Mouse (Mus musculus): ENCODE data around the gene Ddhd1.

Ddhd1 gene

GRCm38 (mm10) chr14:45657641-45658611, at the start of gene Ddhd1:
Ddhd1 (minus strand) TSS chr14:45658143.
- peak; percentile 75 for DNase-seq (ENCODE audit: low read depth, low spot score)

DNA sequence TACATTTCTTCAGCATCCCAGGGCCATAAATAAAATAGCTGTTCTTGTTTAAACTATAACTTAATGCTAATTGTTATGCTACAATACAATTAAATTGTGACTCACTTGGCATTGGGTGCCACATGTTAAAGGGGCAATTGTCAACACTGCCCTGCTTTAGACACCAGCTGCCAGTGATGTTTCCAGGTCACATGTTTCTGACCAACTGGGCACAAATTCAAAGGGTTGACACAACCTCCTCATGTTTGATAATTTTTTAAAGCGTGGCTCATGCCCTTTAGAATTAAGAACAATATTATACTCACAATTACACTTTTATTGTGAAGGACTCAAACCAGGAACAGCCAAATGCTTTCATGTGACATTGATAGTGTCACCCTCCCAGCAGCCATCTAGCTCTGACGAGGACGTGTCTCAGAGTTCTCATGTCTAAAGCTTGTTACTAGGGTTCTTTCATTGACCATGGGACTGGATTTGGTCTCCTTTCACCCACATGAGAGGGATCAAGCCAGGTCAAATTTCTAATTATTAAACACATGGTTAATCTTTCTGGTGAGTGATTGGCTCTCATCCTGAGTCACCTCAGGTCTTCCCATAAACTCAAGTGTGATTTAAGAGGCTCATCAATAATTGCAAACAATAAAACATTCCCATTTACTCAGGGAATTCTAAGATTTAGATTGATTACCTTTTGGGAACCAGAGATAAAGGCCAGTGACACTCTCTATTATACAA, 49.4 kb upstream of the Ddhd1 start:
- DNase-seq (ENCODE audit: low read depth, low spot score) = no peak

GRCm38 (mm10) chr14:45700031-45700572, 42.2 kb upstream of the Ddhd1 start:
- DNase-seq (ENCODE audit: low read depth, low spot score) = no peak

GRCm38 (mm10) chr14:45698867-45699266, 40.9 kb upstream of the Ddhd1 start:
- no peak for DNase-seq (ENCODE audit: low read depth, low spot score)

GRCm38 (mm10) chr14:45696098-45696497, 38.2 kb upstream of the Ddhd1 start:
- DNase-seq (ENCODE audit: low read depth, low spot score) = no peak

- no peak for DNase-seq (ENCODE audit: low read depth, low spot score)
Measured at GRCm38 (mm10) chr14:45693891-45694290, 35.9 kb upstream of the Ddhd1 start.

GRCm38 (mm10) chr14:45690520-45691246, 32.7 kb upstream of the Ddhd1 start:
- DNase-seq (ENCODE audit: low read depth, low spot score) = peak; percentile 52

DNA sequence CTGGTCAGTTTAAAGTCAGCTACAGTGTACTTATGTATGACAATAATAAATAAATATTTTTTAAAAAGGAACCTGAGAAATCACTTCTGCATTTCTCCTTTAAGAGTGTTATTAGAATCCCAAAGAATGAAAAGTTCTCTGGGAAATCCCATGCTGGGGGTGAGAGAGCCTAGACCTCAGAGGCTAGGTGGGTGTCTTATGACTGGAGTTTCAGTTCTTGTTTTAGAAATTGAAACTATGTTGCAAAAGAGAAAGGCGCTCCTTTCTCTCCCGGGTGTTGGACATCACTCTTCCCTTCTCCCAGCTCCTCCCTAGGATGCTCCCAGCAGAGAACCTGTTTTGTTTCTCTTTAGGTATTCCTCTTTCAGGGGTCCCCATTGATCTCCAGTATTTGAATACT, 27.4 kb upstream of the Ddhd1 start:
- no peak for DNase-seq (ENCODE audit: low read depth, low spot score)

DNA sequence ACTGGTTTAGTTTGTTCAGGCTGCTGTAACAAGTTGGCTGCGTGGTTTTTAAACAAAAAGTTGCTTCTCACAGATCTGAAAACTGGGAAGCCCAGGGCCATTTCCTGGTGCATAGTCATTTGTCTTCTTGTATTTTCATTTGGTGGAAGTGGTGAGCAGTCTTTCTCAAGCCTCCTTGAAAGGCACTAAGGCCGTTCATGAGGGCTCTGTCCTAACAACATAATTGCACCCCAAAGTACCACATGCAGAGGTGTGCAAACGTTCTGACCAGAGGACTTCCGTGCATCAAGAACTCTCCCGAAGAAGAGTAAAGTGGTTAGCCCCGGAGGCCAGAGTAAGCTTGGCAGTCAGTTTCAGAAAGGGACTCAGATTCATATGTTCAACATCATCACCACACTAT, 18.8 kb upstream of the Ddhd1 start:
- no peak for DNase-seq (ENCODE audit: low read depth, low spot score)

GRCm38 (mm10) chr14:45668325-45668724, 10.4 kb upstream of the Ddhd1 start:
- no peak for DNase-seq (ENCODE audit: low read depth, low spot score)

DNA sequence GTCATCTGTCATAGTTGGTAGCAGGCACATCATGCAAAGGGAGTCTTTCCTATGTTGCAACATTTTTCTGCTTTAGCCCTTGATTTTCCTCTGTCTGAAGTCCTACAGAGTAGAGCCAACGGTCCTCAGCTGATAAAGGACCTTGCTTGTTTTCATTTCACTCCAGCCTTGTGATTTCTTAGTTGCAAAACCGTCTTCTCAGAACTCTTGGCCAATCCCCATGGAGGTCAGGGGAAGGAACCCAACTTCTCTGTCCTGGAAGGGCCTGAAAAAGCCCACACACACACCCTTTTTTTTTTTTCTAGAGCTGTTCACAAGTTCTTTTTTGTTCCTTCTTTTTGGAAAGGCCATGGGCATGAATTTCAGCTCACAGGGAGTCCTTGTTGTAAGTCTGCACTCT, 9.3 kb upstream of the Ddhd1 start:
- no peak for DNase-seq (ENCODE audit: low read depth, low spot score)

DNA sequence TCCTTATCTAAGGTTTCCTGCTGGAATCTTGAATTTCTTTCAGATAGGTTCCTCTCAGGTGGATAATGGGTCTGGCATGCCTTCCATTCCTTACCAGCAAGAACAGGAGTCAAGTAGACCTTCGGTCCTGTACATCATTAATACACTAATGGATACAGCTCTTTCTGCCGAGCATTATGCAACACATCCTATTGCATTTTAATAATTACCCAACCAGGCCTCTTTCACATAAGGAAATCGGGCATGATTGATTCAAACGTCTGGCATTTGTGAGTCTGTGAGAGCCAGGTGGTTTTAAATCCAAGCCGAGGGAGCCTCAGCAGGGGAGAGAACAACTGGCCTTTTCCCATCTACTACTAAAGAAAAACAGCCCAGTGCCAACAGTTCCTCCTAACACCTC, 3.6 kb upstream of the Ddhd1 start:
- DNase-seq (ENCODE audit: low read depth, low spot score) = no peak

DNA sequence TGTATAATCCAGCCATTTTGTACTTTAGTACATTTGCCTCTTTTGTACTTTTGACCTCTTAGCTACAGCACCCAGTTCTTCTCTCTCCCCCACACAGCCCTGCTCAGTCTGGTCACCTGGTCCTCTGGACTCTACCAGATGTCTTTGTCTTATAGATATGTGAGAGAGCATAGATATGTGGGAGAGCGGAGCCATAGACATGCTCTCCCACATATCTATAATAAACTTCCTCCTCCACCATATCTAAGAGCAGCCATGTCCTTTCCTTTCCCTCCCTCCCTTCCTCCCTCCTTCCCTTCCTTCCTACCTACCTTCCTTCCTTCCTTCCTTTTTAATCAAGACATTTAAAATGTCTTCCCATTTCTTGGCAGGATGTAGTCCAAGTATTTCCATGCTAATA, 2.4 kb upstream of the Ddhd1 start:
- DNase-seq (ENCODE audit: low read depth, low spot score) = no peak

DNA sequence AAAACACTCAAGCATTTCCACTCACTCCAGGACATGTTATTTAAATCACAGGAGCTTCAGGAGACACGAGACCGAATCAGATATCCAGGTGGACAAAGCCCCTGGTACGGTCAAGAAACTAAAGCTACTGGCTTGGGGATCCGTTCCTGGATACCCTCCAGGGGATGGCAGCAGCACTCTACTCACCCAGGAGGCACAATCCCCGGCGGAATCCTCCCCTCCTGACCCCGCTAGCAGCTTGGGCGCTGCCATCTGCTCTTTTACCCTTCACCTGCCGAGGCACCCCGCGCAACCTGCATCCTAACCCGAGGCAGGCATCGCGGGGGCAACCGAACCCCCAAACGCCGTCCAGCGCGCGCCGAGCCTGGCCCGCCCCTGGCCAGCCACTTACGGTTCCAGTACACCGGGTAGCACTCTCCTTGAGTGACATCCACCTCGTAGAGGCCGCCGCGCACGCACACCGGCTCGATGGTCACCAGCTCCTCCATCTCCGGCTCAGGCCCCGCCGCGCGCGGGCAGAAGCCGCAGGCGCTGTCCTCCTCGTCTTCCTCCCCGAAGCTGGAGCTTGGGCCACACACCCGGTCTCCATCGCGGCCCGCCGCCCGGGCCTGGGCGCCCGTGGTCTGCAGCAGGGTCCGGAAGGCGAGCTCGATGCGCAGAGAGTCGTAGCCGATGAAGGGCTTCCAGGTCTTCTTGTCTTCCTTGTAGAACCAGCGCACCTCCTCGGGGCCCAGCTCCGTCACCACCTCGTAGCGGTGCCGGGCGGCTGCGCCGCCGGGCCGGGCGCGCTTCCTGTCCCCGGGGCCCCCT, 907 bp downstream of the Ddhd1 start:
- DNase-seq (ENCODE audit: low read depth, low spot score) = peak; percentile 31

- DNase-seq (ENCODE audit: low read depth, low spot score) = no peak
Measured at GRCm38 (mm10) chr14:45654876-45655416, 3.0 kb downstream of the Ddhd1 start.

DNA sequence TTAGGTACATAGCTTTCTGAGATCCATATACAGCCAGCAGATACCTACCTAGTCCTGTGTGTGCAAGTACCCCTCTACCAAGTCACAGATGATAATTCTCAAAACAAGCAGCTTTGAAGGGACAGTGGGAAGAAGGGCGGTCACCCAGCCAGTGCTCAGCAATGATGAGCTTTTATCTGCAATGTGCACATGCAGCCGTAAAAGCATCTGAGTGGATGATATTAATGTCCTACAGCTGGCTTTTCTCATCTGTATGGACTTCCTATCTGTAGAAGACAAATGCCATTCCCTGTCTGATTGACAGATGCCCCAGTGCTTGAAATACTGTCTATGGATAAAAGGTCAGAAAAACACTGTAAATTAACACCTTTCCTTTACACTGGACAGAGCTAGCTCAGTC, 4.2 kb downstream of the Ddhd1 start:
- DNase-seq (ENCODE audit: low read depth, low spot score) = no peak

DNA sequence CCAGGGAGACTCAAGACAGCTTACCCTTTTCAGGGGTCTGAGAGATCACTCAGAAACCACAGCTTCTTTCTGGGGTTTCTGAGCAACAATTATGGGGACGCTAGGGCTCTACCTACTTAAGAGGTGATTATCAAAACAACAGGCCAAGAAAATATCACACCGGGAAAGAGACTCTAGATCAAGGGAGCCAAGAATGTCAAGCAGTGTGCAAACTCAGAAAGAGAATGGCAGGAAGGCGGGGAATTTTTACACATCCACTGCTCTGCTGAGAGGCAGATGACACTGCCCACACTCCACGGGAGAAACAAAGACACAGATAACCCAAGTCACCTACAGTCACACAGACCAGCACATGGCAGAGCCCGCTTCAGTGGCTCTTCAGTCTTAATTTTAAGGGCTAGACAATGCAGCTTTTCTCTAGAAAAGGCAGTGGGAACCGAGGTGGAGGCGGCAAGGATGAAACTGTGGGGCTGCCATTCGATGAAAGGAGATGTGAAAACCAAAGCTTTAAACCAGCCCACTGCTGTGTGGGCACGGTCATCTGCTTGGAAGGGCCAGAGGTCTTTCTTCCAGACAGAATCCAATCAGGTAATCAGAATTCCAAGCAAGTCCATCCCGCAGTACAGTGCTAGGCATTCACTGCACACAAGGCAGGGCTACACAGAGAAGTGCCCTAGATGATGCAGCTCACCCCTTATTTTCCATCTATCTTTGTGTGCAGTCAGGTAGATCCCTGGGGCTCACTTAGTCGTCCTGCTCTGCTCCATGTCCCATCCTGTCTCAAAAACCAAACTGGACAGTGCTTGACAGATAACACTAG, 8.7 kb downstream of the Ddhd1 start:
- DNase-seq (ENCODE audit: low read depth, low spot score) = no peak

DNA sequence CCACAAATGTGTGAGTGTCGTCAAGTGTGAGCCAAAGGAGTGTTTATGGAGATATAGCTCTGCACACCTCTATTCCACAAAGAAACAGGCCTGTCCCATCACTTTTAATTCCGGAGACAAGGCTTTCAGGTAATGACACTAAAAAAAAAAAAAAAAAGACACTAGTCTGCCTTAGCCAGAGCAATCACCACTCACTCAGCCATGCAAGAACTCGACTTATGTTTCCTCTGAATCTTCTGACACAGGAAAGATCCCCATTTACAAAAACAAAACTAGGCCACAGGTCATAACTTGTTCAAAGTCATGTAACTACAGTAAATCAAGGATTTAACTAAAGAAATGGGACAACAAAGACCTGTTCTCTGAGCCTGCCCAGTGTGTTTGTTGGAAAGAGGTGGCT, 9.8 kb downstream of the Ddhd1 start:
- DNase-seq (ENCODE audit: low read depth, low spot score) = no peak

- DNase-seq (ENCODE audit: low read depth, low spot score) = no peak
Measured at GRCm38 (mm10) chr14:45647632-45648031, 10.3 kb downstream of the Ddhd1 start.

GRCm38 (mm10) chr14:45647175-45647574, 10.8 kb downstream of the Ddhd1 start:
- no peak for DNase-seq (ENCODE audit: low read depth, low spot score)
